Mouse (Mus musculus): ENCODE measurements around the gene Rnf224. TPM values are rescaled to one million over a fixed set of nuclear protein-coding genes. Genes with fewer than 3 reads are reported as not detected.

Gene Rnf224
- polyA plus RNA-seq, 1 experiment = not detected

- WGBS = 2% methylated on average over 41 of the region's 41 CpGs
- H3K27ac ChIP-seq (ENCODE audit: insufficient read depth, low read length) = peak overlapping the region; percentile 91
- TF ChIP-seq POLR2A (IDR thresholded peaks at IDR 0.05; ENCODE audit: borderline replicate concordance, insufficient read depth, low read length) = peak; percentile 60; the same call in 1 of the 2 replicates
- no peak for TF ChIP-seq CTCF (IDR thresholded peaks at IDR 0.05; ENCODE audit: borderline replicate concordance, insufficient read depth, low read depth, low read length)
Measured at GRCm38 (mm10) chr2:25224766-25225752, 11.5 kb downstream of the Rnf224 start.

GRCm38 (mm10) chr2:25224492-25224765 is 12.2 kb downstream of the Rnf224 start, which contains the start of gene Tubb4b:
Tubb4b (minus strand) TSS chr2:25224702.
- Histone ChIP-seq H3K4me1 (ENCODE audit: control insufficient read depth, insufficient read depth, low read length) (peaks cover 4% of the 10 kb centered on the region; the same call in 1 of the 2 replicates), H3K4me3 (replicated peaks; ENCODE audit: insufficient read depth, low read depth, low read length) (peak within 1 kb of the TSS; percentile 84), H3K27me3 (ENCODE audit: control insufficient read depth, insufficient read depth, low read length) (no peaks in the 10 kb centered on the region), H3K27ac (ENCODE audit: insufficient read depth, low read length) (peak within 1 kb of the TSS; percentile 91)
- TF ChIP-seq CTCF (IDR thresholded peaks at IDR 0.05; ENCODE audit: borderline replicate concordance, insufficient read depth, low read depth, low read length) (peak; percentile 17; the same call in 1 of the 2 replicates), POLR2A (IDR thresholded peaks at IDR 0.05; ENCODE audit: borderline replicate concordance, insufficient read depth, low read length) (peak; percentile 99)
- no peak for DNase-seq
- WGBS = under 1% methylated on average over 17 of the region's 17 CpGs

More at GRCm38 (mm10) chr2:25224766-25225752, 11.5 kb downstream of the Rnf224 start:
- H3K4me1 ChIP-seq (ENCODE audit: control insufficient read depth, insufficient read depth, low read length) = peaks cover 4% of the 10 kb centered on the region; the same call in 1 of the 2 replicates
- no peaks in the 10 kb centered on the region for H3K27me3 ChIP-seq (ENCODE audit: control insufficient read depth, insufficient read depth, low read length)
- H3K4me3 ChIP-seq (replicated peaks; ENCODE audit: insufficient read depth, low read depth, low read length) = peak overlapping the region; percentile 84
- DNase-seq = peak; percentile 98 to 100

- TF ChIP-seq POLR2A (IDR thresholded peaks at IDR 0.05; ENCODE audit: borderline replicate concordance, insufficient read depth, low read length) (no peak), CTCF (IDR thresholded peaks at IDR 0.05; ENCODE audit: borderline replicate concordance, insufficient read depth, low read depth, low read length) (no peak)
- peak overlapping the region; percentile 60 for H3K4me3 ChIP-seq (replicated peaks; ENCODE audit: insufficient read depth, low read depth, low read length)
- H3K27ac ChIP-seq (ENCODE audit: insufficient read depth, low read length) = peak overlapping the region; percentile 57
- H3K4me1 ChIP-seq (ENCODE audit: control insufficient read depth, insufficient read depth, low read length) = peaks cover 2% of the 10 kb centered on the region; the same call in 1 of the 2 replicates
- WGBS = 2% methylated on average over 53 of the region's 53 CpGs
- no peaks in the 10 kb centered on the region for H3K27me3 ChIP-seq (ENCODE audit: control insufficient read depth, insufficient read depth, low read length)
- DNase-seq = peak in 1 of 2 experiments; percentile 82
Measured at GRCm38 (mm10) chr2:25223681-25224491, 12.7 kb downstream of the Rnf224 start.

- no peaks in the 10 kb centered on the region for H3K27me3 ChIP-seq (ENCODE audit: control insufficient read depth, insufficient read depth, low read length)
- no peak for TF ChIP-seq CTCF (IDR thresholded peaks at IDR 0.05; ENCODE audit: borderline replicate concordance, insufficient read depth, low read depth, low read length)
- no peak for TF ChIP-seq POLR2A (IDR thresholded peaks at IDR 0.05; ENCODE audit: borderline replicate concordance, insufficient read depth, low read length)
- DNase-seq = no peak
- 67% methylated on average over 5 of the region's 5 CpGs for WGBS
- H3K4me3 ChIP-seq (replicated peaks; ENCODE audit: insufficient read depth, low read depth, low read length) = no peak overlapping the region
- no peak overlapping the region for H3K27ac ChIP-seq (ENCODE audit: insufficient read depth, low read length)
- H3K4me1 ChIP-seq (ENCODE audit: control insufficient read depth, insufficient read depth, low read length) = no peaks in the 10 kb centered on the region
Measured at GRCm38 (mm10) chr2:25221331-25221772, 15.2 kb downstream of the Rnf224 start.

GRCm38 (mm10) chr2:25218445-25218844 is 18.1 kb downstream of the Rnf224 start, which contains the start of gene Fam166a:
Fam166a (plus strand) TSS chr2:25218745.
- Histone ChIP-seq H3K4me1 (ENCODE audit: control insufficient read depth, insufficient read depth, low read length) (no peaks in the 10 kb centered on the region), H3K4me3 (replicated peaks; ENCODE audit: insufficient read depth, low read depth, low read length) (no peak within 1 kb of the TSS), H3K27ac (ENCODE audit: insufficient read depth, low read length) (no peak within 1 kb of the TSS), H3K27me3 (ENCODE audit: control insufficient read depth, insufficient read depth, low read length) (no peaks in the 10 kb centered on the region)
- no peak for DNase-seq
- no peak for TF ChIP-seq CTCF (IDR thresholded peaks at IDR 0.05; ENCODE audit: borderline replicate concordance, insufficient read depth, low read depth, low read length)
- TF ChIP-seq POLR2A (IDR thresholded peaks at IDR 0.05; ENCODE audit: borderline replicate concordance, insufficient read depth, low read length) = no peak

GRCm38 (mm10) chr2:25217666-25218065 is 18.9 kb downstream of the Rnf224 start:
- H3K4me1 ChIP-seq (ENCODE audit: control insufficient read depth, insufficient read depth, low read length) = no peaks in the 10 kb centered on the region
- H3K27ac ChIP-seq (ENCODE audit: insufficient read depth, low read length) = no peak overlapping the region
- DNase-seq = no peak
- TF ChIP-seq CTCF (IDR thresholded peaks at IDR 0.05; ENCODE audit: borderline replicate concordance, insufficient read depth, low read depth, low read length) (no peak), POLR2A (IDR thresholded peaks at IDR 0.05; ENCODE audit: borderline replicate concordance, insufficient read depth, low read length) (no peak)
- H3K4me3 ChIP-seq (replicated peaks; ENCODE audit: insufficient read depth, low read depth, low read length) = no peak overlapping the region
- no peaks in the 10 kb centered on the region for H3K27me3 ChIP-seq (ENCODE audit: control insufficient read depth, insufficient read depth, low read length)
- 62% methylated on average over 2 of the region's 2 CpGs for WGBS

- WGBS = 49% methylated on average over 3 of the region's 3 CpGs
- TF ChIP-seq POLR2A (IDR thresholded peaks at IDR 0.05; ENCODE audit: borderline replicate concordance, insufficient read depth, low read length) (no peak), CTCF (IDR thresholded peaks at IDR 0.05; ENCODE audit: borderline replicate concordance, insufficient read depth, low read depth, low read length) (no peak)
- H3K4me3 ChIP-seq (replicated peaks; ENCODE audit: insufficient read depth, low read depth, low read length) = no peak within 1 kb of the TSS
Measured at GRCm38 (mm10) chr2:25214444-25214843, 22.1 kb downstream of the Rnf224 start, which contains the start of gene Stpg3. Stpg3 (minus strand) TSS chr2:25214637.

More at GRCm38 (mm10) chr2:25214444-25214843, 22.1 kb downstream of the Rnf224 start, which contains the start of gene Stpg3:
- Histone ChIP-seq H3K4me1 (ENCODE audit: control insufficient read depth, insufficient read depth, low read length) (0 out of 2 replicates have a peak, but pooled peaks cover 6% of the 10 kb centered on the region), H3K27me3 (ENCODE audit: control insufficient read depth, insufficient read depth, low read length) (no peaks in the 10 kb centered on the region), H3K27ac (ENCODE audit: insufficient read depth, low read length) (no peak within 1 kb of the TSS)
- DNase-seq = no peak

Measured in cerebellum, adult 2 months (tissue).